Mouse (Mus musculus): ENCODE measurements at regions not wholly inside any gene's neighbourhood (a gene's known extent, or its start where the extent isn't known, plus 50 kb on each side); places are given as distances from the start of the nearest gene placed in this dataset.

DNA sequence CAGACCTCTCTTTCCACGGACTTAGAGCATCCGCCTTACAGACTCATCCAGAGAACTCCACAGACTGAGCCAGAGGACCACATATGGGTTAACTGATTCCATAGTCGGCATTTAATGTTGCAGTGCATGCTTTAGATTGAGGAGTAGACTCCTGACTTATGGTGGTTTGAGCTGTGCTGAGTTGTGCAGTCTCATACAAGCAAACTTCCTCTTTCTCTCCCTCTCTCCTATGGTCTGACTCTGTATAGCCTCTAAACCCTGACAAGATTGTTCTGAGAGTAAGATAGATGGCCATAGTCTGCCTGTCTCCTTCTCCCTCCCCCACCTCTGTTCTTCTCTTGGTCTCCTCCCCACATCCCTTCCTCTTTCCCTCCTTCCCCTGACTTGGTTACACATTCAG, 616.0 kb downstream of the Ryr2 start:
- no peak overlapping the region for H3K9ac ChIP-seq (ENCODE audit: low read length)
- no peak overlapping the region for H3K27ac ChIP-seq (replicated peaks; ENCODE audit: low read depth, low read length)
- no peak overlapping the region for H3K4me3 ChIP-seq (ENCODE audit: low read depth, low read length)
- no peaks in the 10 kb centered on the region for H3K27me3 ChIP-seq (ENCODE audit: control insufficient read depth, insufficient read depth, low read length)
- no peak for ATAC-seq (ENCODE audit: insufficient number of reproducible peaks, low FRiP score, low TSS enrichment, low read depth)
- no peaks in the 10 kb centered on the region for H3K4me1 ChIP-seq (ENCODE audit: control insufficient read depth, insufficient read depth, low read length)
- 82% methylated on average over 3 of the region's 3 CpGs for WGBS
- H3K9me3 ChIP-seq (ENCODE audit: control insufficient read depth, low read length), result no peaks in the 10 kb centered on the region
- no peak for DNase-seq (ENCODE audit: low spot score)
- H3K4me2 ChIP-seq (ENCODE audit: low read depth, severe bottlenecking), result no peak overlapping the region
- H3K36me3 ChIP-seq (ENCODE audit: control insufficient read depth, insufficient read depth, low read length), result no peaks in the 10 kb centered on the region

DNA sequence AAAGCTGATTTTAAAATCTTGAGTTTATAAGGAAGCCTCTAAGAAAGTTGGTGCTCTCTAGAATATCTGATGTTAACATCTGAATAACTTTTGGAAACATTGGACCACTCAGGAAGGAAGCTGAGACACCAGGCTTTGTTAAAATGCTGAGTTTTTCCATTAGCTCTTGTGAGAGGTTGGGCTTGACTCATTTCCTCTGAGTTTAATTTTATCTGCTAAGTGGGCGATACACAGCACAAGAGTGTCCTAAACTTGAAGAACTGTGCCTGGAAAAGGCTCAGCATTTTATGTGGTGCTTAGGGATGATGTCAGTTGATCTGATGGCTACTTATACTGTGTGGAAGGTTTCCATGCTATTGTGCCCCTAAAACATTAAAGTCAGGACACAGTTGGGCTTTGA, 623.6 kb downstream of the Ryr2 start:
- Histone ChIP-seq H3K4me2 (ENCODE audit: low read depth, severe bottlenecking) (no peak overlapping the region), H3K4me3 (ENCODE audit: low read depth, low read length) (no peak overlapping the region), H3K36me3 (ENCODE audit: control insufficient read depth, insufficient read depth, low read length) (no peaks in the 10 kb centered on the region), H3K4me1 (ENCODE audit: control insufficient read depth, insufficient read depth, low read length) (no peaks in the 10 kb centered on the region), H3K27ac (replicated peaks; ENCODE audit: low read depth, low read length) (no peak overlapping the region), H3K27me3 (ENCODE audit: control insufficient read depth, insufficient read depth, low read length) (no peaks in the 10 kb centered on the region), H3K9ac (ENCODE audit: low read length) (no peak overlapping the region), H3K9me3 (ENCODE audit: control insufficient read depth, low read length) (no peaks in the 10 kb centered on the region)
- 79% methylated on average over 1 of the region's 1 CpGs for WGBS
- ATAC-seq (ENCODE audit: insufficient number of reproducible peaks, low FRiP score, low TSS enrichment, low read depth) (no peak), DNase-seq (ENCODE audit: low spot score) (no peak)

DNA sequence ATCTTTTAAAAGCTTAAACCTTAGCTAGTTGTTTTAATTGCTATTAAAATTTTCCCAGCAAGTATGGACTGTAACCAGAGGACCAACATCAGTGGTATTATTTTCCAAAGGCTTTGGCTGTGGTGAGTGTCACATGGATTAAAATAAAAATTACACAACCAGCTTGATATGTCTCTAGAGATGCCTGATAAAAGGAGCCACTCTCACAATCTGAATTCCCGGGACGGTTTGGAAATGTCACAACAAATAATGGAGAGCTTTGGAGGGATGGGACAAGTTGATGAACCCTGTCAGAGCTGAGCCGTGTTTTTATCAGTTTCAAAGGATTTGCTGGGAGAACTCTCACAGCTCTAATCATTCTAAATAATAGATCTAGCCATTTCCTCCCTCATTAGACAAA, 624.0 kb downstream of the Ryr2 start:
- Histone ChIP-seq H3K9me3 (ENCODE audit: control insufficient read depth, low read length) (no peaks in the 10 kb centered on the region), H3K27me3 (ENCODE audit: control insufficient read depth, insufficient read depth, low read length) (no peaks in the 10 kb centered on the region), H3K9ac (ENCODE audit: low read length) (no peak overlapping the region), H3K27ac (replicated peaks; ENCODE audit: low read depth, low read length) (no peak overlapping the region), H3K4me1 (ENCODE audit: control insufficient read depth, insufficient read depth, low read length) (no peaks in the 10 kb centered on the region), H3K4me3 (ENCODE audit: low read depth, low read length) (no peak overlapping the region), H3K4me2 (ENCODE audit: low read depth, severe bottlenecking) (no peak overlapping the region), H3K36me3 (ENCODE audit: control insufficient read depth, insufficient read depth, low read length) (no peaks in the 10 kb centered on the region)
- WGBS, result 63% methylated on average over 3 of the region's 3 CpGs
- ATAC-seq (ENCODE audit: insufficient number of reproducible peaks, low FRiP score, low TSS enrichment, low read depth) (no peak), DNase-seq (ENCODE audit: low spot score) (no peak)

DNA sequence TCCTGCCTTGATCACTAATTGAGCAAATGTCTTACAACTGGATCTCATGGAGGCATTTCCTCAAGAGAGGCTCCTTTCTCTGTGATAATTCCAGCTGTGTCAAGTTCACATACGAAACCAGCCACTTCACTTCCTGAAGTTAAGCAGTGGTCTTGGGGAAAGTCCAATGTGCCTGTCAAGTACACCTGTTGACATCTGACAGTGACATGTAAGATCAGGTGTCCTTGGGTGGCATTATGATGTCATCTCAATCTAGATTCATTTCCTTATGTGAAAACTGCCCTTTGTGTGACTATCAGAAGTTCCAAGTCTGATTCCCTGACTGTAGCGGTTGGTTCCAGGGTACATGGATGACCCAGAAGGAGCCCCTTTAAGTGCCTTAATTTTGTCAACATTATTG, 646.5 kb downstream of the Ryr2 start:
- 89% methylated on average over 2 of the region's 2 CpGs for WGBS
- H3K4me2 ChIP-seq (ENCODE audit: low read depth, severe bottlenecking), result no peak overlapping the region
- H3K9ac ChIP-seq (ENCODE audit: low read length), result no peak overlapping the region
- H3K4me3 ChIP-seq (ENCODE audit: low read depth, low read length), result no peak overlapping the region
- no peak overlapping the region for H3K27ac ChIP-seq (replicated peaks; ENCODE audit: low read depth, low read length)
- no peaks in the 10 kb centered on the region for H3K9me3 ChIP-seq (ENCODE audit: control insufficient read depth, low read length)
- no peaks in the 10 kb centered on the region for H3K27me3 ChIP-seq (ENCODE audit: control insufficient read depth, insufficient read depth, low read length)
- H3K36me3 ChIP-seq (ENCODE audit: control insufficient read depth, insufficient read depth, low read length), result no peaks in the 10 kb centered on the region
- DNase-seq (ENCODE audit: low spot score), result no peak
- H3K4me1 ChIP-seq (ENCODE audit: control insufficient read depth, insufficient read depth, low read length), result no peaks in the 10 kb centered on the region
- no peak for ATAC-seq (ENCODE audit: insufficient number of reproducible peaks, low FRiP score, low TSS enrichment, low read depth)

DNA sequence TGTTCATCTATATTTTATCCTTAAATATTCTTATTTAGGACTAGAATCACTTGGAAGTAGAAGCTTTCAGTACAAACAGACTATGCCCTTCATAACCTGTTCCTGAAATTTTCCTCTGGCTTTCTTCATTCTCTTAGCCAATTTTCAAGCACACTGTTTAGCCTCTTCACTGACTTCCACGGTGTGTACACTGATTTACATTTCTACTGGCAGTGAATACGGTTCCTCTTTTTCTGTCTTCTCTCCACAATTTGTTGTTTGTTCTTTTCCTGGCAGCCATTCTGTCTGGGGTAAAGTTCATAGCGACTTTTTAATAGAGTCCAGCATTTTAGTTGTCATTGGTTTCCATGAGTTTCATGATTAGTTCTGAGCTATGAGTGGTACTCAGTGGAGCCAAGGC, 651.6 kb downstream of the Ryr2 start:
- no peaks in the 10 kb centered on the region for H3K36me3 ChIP-seq (ENCODE audit: control insufficient read depth, insufficient read depth, low read length)
- 88% methylated on average over 3 of the region's 3 CpGs for WGBS
- no peak overlapping the region for H3K4me2 ChIP-seq (ENCODE audit: low read depth, severe bottlenecking)
- no peak overlapping the region for H3K4me3 ChIP-seq (ENCODE audit: low read depth, low read length)
- H3K4me1 ChIP-seq (ENCODE audit: control insufficient read depth, insufficient read depth, low read length), result no peaks in the 10 kb centered on the region
- no peak for ATAC-seq (ENCODE audit: insufficient number of reproducible peaks, low FRiP score, low TSS enrichment, low read depth)
- H3K9me3 ChIP-seq (ENCODE audit: control insufficient read depth, low read length), result no peaks in the 10 kb centered on the region
- H3K9ac ChIP-seq (ENCODE audit: low read length), result no peak overlapping the region
- no peak for DNase-seq (ENCODE audit: low spot score)
- H3K27me3 ChIP-seq (ENCODE audit: control insufficient read depth, insufficient read depth, low read length), result no peaks in the 10 kb centered on the region
- no peak overlapping the region for H3K27ac ChIP-seq (replicated peaks; ENCODE audit: low read depth, low read length)

DNA sequence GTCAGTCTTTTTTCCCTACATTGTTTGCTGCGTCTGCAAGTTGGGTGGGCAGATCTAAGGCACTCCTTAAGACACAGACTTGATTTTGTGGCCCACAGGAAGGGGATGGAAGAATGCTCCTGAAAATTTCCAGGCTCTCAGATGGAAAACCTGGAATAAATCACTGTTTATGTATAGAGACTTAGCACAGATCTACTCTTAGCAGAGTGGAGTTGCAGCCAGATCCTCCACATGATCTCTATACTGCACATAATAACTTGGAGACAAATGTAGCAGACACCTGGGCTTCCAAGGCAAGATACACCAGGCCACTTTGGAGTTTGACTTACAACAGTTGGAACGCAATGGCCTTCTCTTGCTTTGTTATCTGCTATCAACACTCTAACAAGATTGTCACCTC, 654.3 kb downstream of the Ryr2 start:
- Histone ChIP-seq H3K4me2 (ENCODE audit: low read depth, severe bottlenecking) (no peak overlapping the region), H3K36me3 (ENCODE audit: control insufficient read depth, insufficient read depth, low read length) (no peaks in the 10 kb centered on the region), H3K27ac (replicated peaks; ENCODE audit: low read depth, low read length) (no peak overlapping the region), H3K4me1 (ENCODE audit: control insufficient read depth, insufficient read depth, low read length) (no peaks in the 10 kb centered on the region), H3K27me3 (ENCODE audit: control insufficient read depth, insufficient read depth, low read length) (no peaks in the 10 kb centered on the region), H3K9ac (ENCODE audit: low read length) (no peak overlapping the region), H3K4me3 (ENCODE audit: low read depth, low read length) (no peak overlapping the region), H3K9me3 (ENCODE audit: control insufficient read depth, low read length) (no peaks in the 10 kb centered on the region)
- DNase-seq (ENCODE audit: low spot score) (no peak), ATAC-seq (ENCODE audit: insufficient number of reproducible peaks, low FRiP score, low TSS enrichment, low read depth) (no peak)
- WGBS, result 80% methylated on average over 2 of the region's 2 CpGs

DNA sequence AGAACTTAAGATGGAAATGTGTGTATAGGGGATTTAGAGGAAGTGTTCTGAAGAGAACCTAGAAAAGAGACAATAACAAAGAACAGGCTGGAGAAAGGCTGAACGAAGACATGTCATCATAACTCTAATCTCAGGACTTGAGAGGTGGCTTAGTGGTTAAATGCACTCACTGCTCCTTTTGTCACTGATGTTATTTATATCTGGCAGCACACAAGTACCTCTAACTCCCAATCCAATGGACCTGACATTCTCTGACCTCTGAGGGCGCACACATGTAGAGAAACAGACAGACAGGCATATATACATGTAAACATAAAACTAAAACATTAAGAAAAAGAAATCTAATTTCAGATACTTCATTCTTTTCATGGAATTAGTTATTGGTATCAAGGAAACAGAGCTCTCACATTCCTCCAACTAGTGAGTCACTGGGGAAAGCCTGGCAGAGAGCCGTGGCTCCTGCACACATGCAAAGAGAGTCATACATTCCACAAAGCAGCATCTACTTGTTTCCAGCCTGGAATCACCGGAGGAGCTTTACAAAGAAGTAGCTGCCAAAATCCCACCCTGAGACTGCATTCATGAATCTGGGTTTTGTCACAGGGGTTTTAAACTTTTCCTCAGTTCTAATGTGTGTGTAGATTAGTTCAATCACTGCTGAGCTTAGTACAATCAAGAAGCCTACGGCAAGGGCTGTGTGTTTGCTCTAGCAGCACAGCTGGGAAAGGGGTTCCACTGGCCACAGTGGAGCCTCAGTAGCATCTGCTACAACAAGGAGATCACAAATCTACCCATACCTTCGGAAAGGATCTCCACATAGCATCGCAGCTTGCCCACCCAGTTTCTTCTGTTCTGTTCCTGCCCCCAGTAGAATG, 674.0 kb downstream of the Ryr2 start:
- H3K9me3 ChIP-seq (ENCODE audit: control insufficient read depth, low read length), result no peaks in the 10 kb centered on the region
- DNase-seq (ENCODE audit: low spot score) (no peak), ATAC-seq (ENCODE audit: insufficient number of reproducible peaks, low FRiP score, low TSS enrichment, low read depth) (no peak)
- no peaks in the 10 kb centered on the region for H3K36me3 ChIP-seq (ENCODE audit: control insufficient read depth, insufficient read depth, low read length)
- H3K9ac ChIP-seq (ENCODE audit: low read length), result no peak overlapping the region
- no peak overlapping the region for H3K4me3 ChIP-seq (ENCODE audit: low read depth, low read length)
- 86% methylated on average over 7 of the region's 7 CpGs for WGBS
- H3K27me3 ChIP-seq (ENCODE audit: control insufficient read depth, insufficient read depth, low read length), result no peaks in the 10 kb centered on the region
- no peak overlapping the region for H3K27ac ChIP-seq (replicated peaks; ENCODE audit: low read depth, low read length)
- H3K4me2 ChIP-seq (ENCODE audit: low read depth, severe bottlenecking), result no peak overlapping the region
- H3K4me1 ChIP-seq (ENCODE audit: control insufficient read depth, insufficient read depth, low read length), result no peaks in the 10 kb centered on the region

DNA sequence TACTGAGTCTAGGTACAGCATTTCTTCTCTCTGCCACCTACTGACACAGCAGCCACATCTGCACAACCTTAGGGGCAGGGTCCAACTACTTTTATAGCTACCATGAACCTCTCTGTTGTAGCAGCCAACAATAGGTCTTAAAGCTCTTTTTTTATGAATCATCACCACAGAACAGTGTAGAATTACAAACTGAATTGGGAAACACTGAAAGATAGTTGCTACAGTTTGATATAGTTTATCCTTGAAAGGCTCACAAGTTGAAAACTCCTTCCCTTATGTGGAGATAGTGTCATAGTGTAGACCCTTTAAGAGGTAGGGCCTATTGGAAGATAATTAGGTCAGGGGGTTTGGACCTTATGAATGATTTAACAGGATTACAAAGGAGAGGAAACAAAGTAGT, 679.9 kb downstream of the Ryr2 start:
- Histone ChIP-seq H3K36me3 (ENCODE audit: control insufficient read depth, insufficient read depth, low read length) (no peaks in the 10 kb centered on the region), H3K9ac (ENCODE audit: low read length) (no peak overlapping the region), H3K4me1 (ENCODE audit: control insufficient read depth, insufficient read depth, low read length) (no peaks in the 10 kb centered on the region), H3K4me3 (ENCODE audit: low read depth, low read length) (no peak overlapping the region), H3K9me3 (ENCODE audit: control insufficient read depth, low read length) (no peaks in the 10 kb centered on the region), H3K27ac (replicated peaks; ENCODE audit: low read depth, low read length) (no peak overlapping the region), H3K27me3 (ENCODE audit: control insufficient read depth, insufficient read depth, low read length) (no peaks in the 10 kb centered on the region), H3K4me2 (ENCODE audit: low read depth, severe bottlenecking) (no peak overlapping the region)
- no peak for ATAC-seq (ENCODE audit: insufficient number of reproducible peaks, low FRiP score, low TSS enrichment, low read depth)
- no peak for DNase-seq (ENCODE audit: low spot score)

DNA sequence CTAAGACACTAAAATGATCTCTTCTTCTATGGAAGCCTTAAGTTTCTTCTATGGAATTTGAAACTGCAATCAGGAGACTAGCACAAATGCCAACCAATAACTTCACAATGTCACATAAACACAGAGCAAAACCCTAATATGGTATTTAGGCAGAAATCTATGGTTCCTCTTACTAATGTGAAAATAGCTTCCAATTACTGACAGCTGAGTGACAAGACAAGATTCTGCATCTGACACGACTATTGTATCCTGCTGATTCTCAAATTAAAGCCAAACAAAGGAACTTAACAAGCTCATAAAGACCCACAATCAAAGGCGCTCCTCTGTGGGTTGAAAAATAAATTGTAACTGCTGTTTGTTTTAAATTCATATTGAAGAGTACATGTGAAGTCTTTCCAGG, 714.7 kb downstream of the Ryr2 start:
- H3K4me2 ChIP-seq (ENCODE audit: low read depth, severe bottlenecking), result no peak overlapping the region
- no peaks in the 10 kb centered on the region for H3K27me3 ChIP-seq (ENCODE audit: control insufficient read depth, insufficient read depth, low read length)
- no peak overlapping the region for H3K4me3 ChIP-seq (ENCODE audit: low read depth, low read length)
- DNase-seq (ENCODE audit: low spot score) (no peak), ATAC-seq (ENCODE audit: insufficient number of reproducible peaks, low FRiP score, low TSS enrichment, low read depth) (no peak)
- WGBS, result 73% methylated on average over 2 of the region's 2 CpGs
- no peaks in the 10 kb centered on the region for H3K36me3 ChIP-seq (ENCODE audit: control insufficient read depth, insufficient read depth, low read length)
- no peaks in the 10 kb centered on the region for H3K9me3 ChIP-seq (ENCODE audit: control insufficient read depth, low read length)
- no peak overlapping the region for H3K9ac ChIP-seq (ENCODE audit: low read length)
- no peak overlapping the region for H3K27ac ChIP-seq (replicated peaks; ENCODE audit: low read depth, low read length)
- H3K4me1 ChIP-seq (ENCODE audit: control insufficient read depth, insufficient read depth, low read length), result no peaks in the 10 kb centered on the region
